Mouse (Mus musculus): ENCODE results near the gene Lingo4.

Lingo4 gene

GRCm38 (mm10) chr3:94398217-94398616 is at the start of gene Lingo4:
Lingo4 (plus strand) TSS chr3:94398517.
- in situ Hi-C loops (cut with MboI; ENCODE audit: low pct_unique_long_range_greater_than_20kb in 1 of 2, low sequenced_read_pairs in 2 of 2, unreplicated experiment in 1 of 2), result no loop called here

GRCm38 (mm10) chr3:94360812-94361211 is 37.5 kb upstream of the Lingo4 start:
- in situ Hi-C loops (cut with MboI; ENCODE audit: low pct_unique_long_range_greater_than_20kb in 1 of 2, low sequenced_read_pairs in 2 of 2, unreplicated experiment in 1 of 2), result no loop called here

- in situ Hi-C loops (cut with MboI; ENCODE audit: low pct_unique_long_range_greater_than_20kb in 1 of 2, low sequenced_read_pairs in 2 of 2, unreplicated experiment in 1 of 2), result no loop called here
Measured at GRCm38 (mm10) chr3:94362138-94362537, 36.2 kb upstream of the Lingo4 start, which contains the start of gene C2cd4d. C2cd4d (plus strand) TSS chr3:94362438.

GRCm38 (mm10) chr3:94363291-94364153 is 34.8 kb upstream of the Lingo4 start:
- in situ Hi-C loops (cut with MboI; ENCODE audit: low pct_unique_long_range_greater_than_20kb in 1 of 2, low sequenced_read_pairs in 2 of 2, unreplicated experiment in 1 of 2), result no loop called here

- in situ Hi-C loops (cut with MboI; ENCODE audit: low pct_unique_long_range_greater_than_20kb in 1 of 2, low sequenced_read_pairs in 2 of 2, unreplicated experiment in 1 of 2), result no loop called here
Measured at GRCm38 (mm10) chr3:94364154-94364526, 34.2 kb upstream of the Lingo4 start.

- in situ Hi-C loops (cut with MboI; ENCODE audit: low pct_unique_long_range_greater_than_20kb in 1 of 2, low sequenced_read_pairs in 2 of 2, unreplicated experiment in 1 of 2), result loop anchor here in 1 of 2 experiments (5.0 kb wide), 1 partner anchor 91 kb away; no protein-coding TSS in a partner anchor
Measured at GRCm38 (mm10) chr3:94366761-94367160, 31.6 kb upstream of the Lingo4 start.

- in situ Hi-C loops (cut with MboI; ENCODE audit: low pct_unique_long_range_greater_than_20kb in 1 of 2, low sequenced_read_pairs in 2 of 2, unreplicated experiment in 1 of 2), result loop anchor here in 1 of 2 experiments (5.0 kb wide), 1 partner anchor 90 kb away; no protein-coding TSS in a partner anchor
Measured at GRCm38 (mm10) chr3:94367511-94367910, 30.8 kb upstream of the Lingo4 start.

GRCm38 (mm10) chr3:94368631-94369030 is 29.7 kb upstream of the Lingo4 start:
- in situ Hi-C loops (cut with MboI; ENCODE audit: low pct_unique_long_range_greater_than_20kb in 1 of 2, low sequenced_read_pairs in 2 of 2, unreplicated experiment in 1 of 2), result loop anchor here in 1 of 2 experiments (5.0 kb wide), 1 partner anchor 89 kb away; no protein-coding TSS in a partner anchor

- in situ Hi-C loops (cut with MboI; ENCODE audit: low pct_unique_long_range_greater_than_20kb in 1 of 2, low sequenced_read_pairs in 2 of 2, unreplicated experiment in 1 of 2), result loop anchor here in 1 of 2 experiments (5.0 kb wide), 1 partner anchor 88 kb away; no protein-coding TSS in a partner anchor
Measured at GRCm38 (mm10) chr3:94369709-94370108, 28.6 kb upstream of the Lingo4 start.

GRCm38 (mm10) chr3:94371637-94372036 is 26.7 kb upstream of the Lingo4 start:
- in situ Hi-C loops (cut with MboI; ENCODE audit: low pct_unique_long_range_greater_than_20kb in 1 of 2, low sequenced_read_pairs in 2 of 2, unreplicated experiment in 1 of 2), result no loop called here

GRCm38 (mm10) chr3:94372038-94372437 is 26.3 kb upstream of the Lingo4 start:
- in situ Hi-C loops (cut with MboI; ENCODE audit: low pct_unique_long_range_greater_than_20kb in 1 of 2, low sequenced_read_pairs in 2 of 2, unreplicated experiment in 1 of 2), result no loop called here

GRCm38 (mm10) chr3:94372641-94373040 is 25.7 kb upstream of the Lingo4 start, which contains the start of gene Rorc:
Rorc (plus strand) TSS chr3:94372794.
- in situ Hi-C loops (cut with MboI; ENCODE audit: low pct_unique_long_range_greater_than_20kb in 1 of 2, low sequenced_read_pairs in 2 of 2, unreplicated experiment in 1 of 2), result no loop called here

- in situ Hi-C loops (cut with MboI; ENCODE audit: low pct_unique_long_range_greater_than_20kb in 1 of 2, low sequenced_read_pairs in 2 of 2, unreplicated experiment in 1 of 2), result no loop called here
Measured at GRCm38 (mm10) chr3:94373090-94373489, 25.2 kb upstream of the Lingo4 start.

- in situ Hi-C loops (cut with MboI; ENCODE audit: low pct_unique_long_range_greater_than_20kb in 1 of 2, low sequenced_read_pairs in 2 of 2, unreplicated experiment in 1 of 2), result no loop called here
Measured at GRCm38 (mm10) chr3:94373597-94374011, 24.7 kb upstream of the Lingo4 start.

- in situ Hi-C loops (cut with MboI; ENCODE audit: low pct_unique_long_range_greater_than_20kb in 1 of 2, low sequenced_read_pairs in 2 of 2, unreplicated experiment in 1 of 2), result no loop called here
Measured at GRCm38 (mm10) chr3:94374636-94375035, 23.7 kb upstream of the Lingo4 start.

- in situ Hi-C loops (cut with MboI; ENCODE audit: low pct_unique_long_range_greater_than_20kb in 1 of 2, low sequenced_read_pairs in 2 of 2, unreplicated experiment in 1 of 2), result no loop called here
Measured at GRCm38 (mm10) chr3:94375146-94375545, 23.2 kb upstream of the Lingo4 start.

GRCm38 (mm10) chr3:94375861-94376260 is 22.5 kb upstream of the Lingo4 start:
- in situ Hi-C loops (cut with MboI; ENCODE audit: low pct_unique_long_range_greater_than_20kb in 1 of 2, low sequenced_read_pairs in 2 of 2, unreplicated experiment in 1 of 2), result no loop called here

- in situ Hi-C loops (cut with MboI; ENCODE audit: low pct_unique_long_range_greater_than_20kb in 1 of 2, low sequenced_read_pairs in 2 of 2, unreplicated experiment in 1 of 2), result no loop called here
Measured at GRCm38 (mm10) chr3:94377028-94377923, 21.0 kb upstream of the Lingo4 start.
